Mouse (Mus musculus): ENCODE data around the gene Rtcb.

DNA sequence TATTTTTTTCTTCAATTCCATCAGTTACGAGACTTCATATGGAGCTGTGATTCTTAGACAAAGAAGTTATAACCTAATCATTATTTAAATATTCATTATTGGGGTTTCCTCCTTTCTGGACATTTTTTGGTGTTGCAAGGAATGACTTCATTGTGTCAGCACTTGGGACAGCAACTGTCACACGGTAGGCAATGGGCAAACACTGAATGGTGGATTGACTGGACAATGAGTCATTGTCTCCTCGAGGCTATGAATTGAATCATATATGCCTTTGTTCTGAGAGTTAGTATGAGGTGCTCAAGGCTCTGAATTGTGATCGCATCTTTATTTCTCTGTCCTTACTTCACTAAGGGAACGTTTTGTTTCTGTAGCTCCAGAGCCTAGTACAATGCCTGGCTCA is 48.8 kb upstream of the Rtcb start:
- TF ChIP-seq GATA1 (IDR thresholded peaks at IDR 0.05; ENCODE audit: borderline replicate concordance, low read length) (no peak), FLI1 (IDR thresholded peaks at IDR 0.05; ENCODE audit: low read length) (no peak)

Data from megakaryocyte, embryonic 14.5 days (primary cell).